Mouse (Mus musculus) spleen, adult 2 months (tissue): Measurements from ENCODE around the gene Mlc1.

Experiments
- CTCF ChIP-seq: fragments of 200-500 bp; IDR thresholded peaks from 2 replicates; pipeline ENCODE4 v1.5.1; 2011; ENCODE audit warnings: mild to moderate bottlenecking, inconsistent platforms; ENCODE audit not compliant: insufficient read depth, insufficient read length, insufficient replicate concordance; ENCODE audit errors: extremely low read depth
- POLR2A ChIP-seq: fragments of 200-500 bp; IDR thresholded peaks from 2 replicates; pipeline ENCODE4 v1.6.1; 2011; ENCODE audit warnings: low read depth, low read length, inconsistent platforms

- TF ChIP-seq CTCF (no peak), POLR2A (no peak)
These were observed 285 bp upstream of the Mlc1 start for GRCm38 (mm10) chr15:88979138-88979446.
